Mouse (Mus musculus): Measurements from ENCODE around the gene Abcc3. TPM values are rescaled to one million over a fixed set of nuclear protein-coding genes. Genes with fewer than 3 reads are reported as not detected.

Abcc3 gene
- total RNA-seq (2023): 2.4 TPM

GRCm38 (mm10) chr11:94392672-94393109, at the start of gene Abcc3:
Gene Abcc3 (minus strand): TSS chr11:94392997.

GRCm38 (mm10) chr11:94327693-94328643, 64.8 kb downstream of the Abcc3 start, which contains the start of gene Ankrd40:
Gene Ankrd40 (plus strand): TSS chr11:94328001.

DNA sequence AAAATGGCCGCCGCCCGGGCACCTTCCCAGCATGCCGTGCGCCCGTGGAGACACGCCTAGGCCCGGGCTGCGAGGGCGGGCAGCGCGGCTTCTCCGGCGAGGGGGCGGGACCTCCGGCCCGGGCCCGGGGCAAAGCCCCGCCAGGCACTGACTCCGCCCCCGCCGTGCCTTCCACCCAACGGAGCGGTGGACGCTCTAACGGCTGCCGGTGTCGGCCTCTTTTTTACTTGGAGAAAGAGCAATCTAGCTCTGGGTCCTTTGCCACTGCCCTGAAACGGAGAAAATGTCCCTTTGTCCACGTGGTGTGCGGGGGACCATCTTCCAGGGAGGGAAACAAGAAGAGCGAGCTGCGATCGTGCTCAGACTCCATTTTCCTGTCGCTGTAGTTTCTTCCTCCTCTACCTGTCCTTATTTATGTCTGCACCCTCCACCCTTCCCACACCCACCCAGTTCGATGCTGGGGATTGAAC, 70.8 kb downstream of the Abcc3 start, which contains the start of gene Luc7l3:
Gene Luc7l3, minus strand, starts transcription at position 58 of the 470 bp plus-strand sequence.

Other genes with a start within 250 kb of the Abcc3 start
- 122 TPM for gene Tob1, start 181.5 kb downstream of the Abcc3 start, total RNA-seq (2023)
- 2.2 TPM for gene Wfikkn2, start 147.0 kb downstream of the Abcc3 start, total RNA-seq (2023)
- not detected for gene Gm21885, start 111.1 kb downstream of the Abcc3 start, total RNA-seq (2023)
- 118 TPM for gene Luc7l3, start 71.0 kb downstream of the Abcc3 start, total RNA-seq (2023)
- 51.1 TPM for gene Ankrd40, start 65.0 kb downstream of the Abcc3 start, total RNA-seq (2023)
- not detected for gene Cacna1g, start 81.2 kb upstream of the Abcc3 start, total RNA-seq (2023)
- gene Spata20, start 93.2 kb upstream of the Abcc3 start, total RNA-seq (2023): not detected
- gene Epn3, start 107.0 kb upstream of the Abcc3 start, total RNA-seq (2023): not detected
- gene Mycbpap, start 128.7 kb upstream of the Abcc3 start, total RNA-seq (2023): 2.6 TPM
- gene Rsad1, start 156.3 kb upstream of the Abcc3 start, total RNA-seq (2023): 4.6 TPM
- not detected for gene Chad, start 172.1 kb upstream of the Abcc3 start, total RNA-seq (2023)
- 16.1 TPM for gene Acsf2, start 208.9 kb upstream of the Abcc3 start, total RNA-seq (2023)
- gene Lrrc59, start 236.8 kb upstream of the Abcc3 start, total RNA-seq (2023): 47.9 TPM